Mouse (Mus musculus): Measurements from ENCODE around the gene Msantd2. TPM values are rescaled to one million over a fixed set of nuclear protein-coding genes. Genes with fewer than 3 reads are reported as not detected.

The Msantd2 gene
- total and polyA plus RNA-seq, 2 experiments: 10.3 to 16.2 TPM

GRCm38 (mm10) chr9:37540701-37541575 is 51.8 kb downstream of the Msantd2 start:
- H3K4me3 ChIP-seq (ENCODE audit: insufficient read depth, low read depth, low read length): no peak overlapping the region
- TF ChIP-seq POLR2A (IDR thresholded peaks at IDR 0.05; ENCODE audit: extremely low read depth, insufficient read depth, low read length) (no peak), CTCF (IDR thresholded peaks at IDR 0.05; ENCODE audit: low read depth, low read length) (no peak)
- H3K27ac ChIP-seq (replicated peaks; ENCODE audit: insufficient read depth, low read depth, low read length): peak overlapping the region; percentile 25; the same call in 1 of the 2 replicates
- peaks cover 8% of the 10 kb centered on the region for H3K4me1 ChIP-seq (ENCODE audit: control insufficient read depth, insufficient read depth, low read length)
- DNase-seq (ENCODE audit: extremely low read depth, low read depth, low spot score): no peak
- H3K9ac ChIP-seq (ENCODE audit: low read depth, low read length): no peak overlapping the region
- no peaks in the 10 kb centered on the region for H3K79me2 ChIP-seq (ENCODE audit: control insufficient read depth, insufficient read depth, low read length)
- no peaks in the 10 kb centered on the region for H3K27me3 ChIP-seq (ENCODE audit: control insufficient read depth, insufficient read depth, low read length)
- H3K36me3 ChIP-seq (ENCODE audit: control insufficient read depth, insufficient read depth, low read length): no peaks in the 10 kb centered on the region
- WGBS: 79% methylated on average over 6 of the region's 6 CpGs

- no peak for DNase-seq (ENCODE audit: extremely low read depth, low read depth, low spot score)
- H3K4me3 ChIP-seq (ENCODE audit: insufficient read depth, low read depth, low read length): no peak overlapping the region
- no peaks in the 10 kb centered on the region for H3K79me2 ChIP-seq (ENCODE audit: control insufficient read depth, insufficient read depth, low read length)
- H3K9ac ChIP-seq (ENCODE audit: low read depth, low read length): no peak overlapping the region
- no peaks in the 10 kb centered on the region for H3K36me3 ChIP-seq (ENCODE audit: control insufficient read depth, insufficient read depth, low read length)
- 73% methylated on average over 7 of the region's 7 CpGs for WGBS
- H3K27me3 ChIP-seq (ENCODE audit: control insufficient read depth, insufficient read depth, low read length): no peaks in the 10 kb centered on the region
- TF ChIP-seq POLR2A (IDR thresholded peaks at IDR 0.05; ENCODE audit: extremely low read depth, insufficient read depth, low read length): no peak
- TF ChIP-seq CTCF (IDR thresholded peaks at IDR 0.05; ENCODE audit: low read depth, low read length): no peak
- peaks cover 8% of the 10 kb centered on the region for H3K4me1 ChIP-seq (ENCODE audit: control insufficient read depth, insufficient read depth, low read length)
- no peak overlapping the region for H3K27ac ChIP-seq (replicated peaks; ENCODE audit: insufficient read depth, low read depth, low read length)
Measured at GRCm38 (mm10) chr9:37541851-37542642, 52.9 kb downstream of the Msantd2 start.

GRCm38 (mm10) chr9:37543869-37544440 is 54.8 kb downstream of the Msantd2 start:
- 33% methylated on average over 12 of the region's 12 CpGs for WGBS

GRCm38 (mm10) chr9:37544447-37545165 is 55.5 kb downstream of the Msantd2 start:
- Histone ChIP-seq H3K36me3 (ENCODE audit: control insufficient read depth, insufficient read depth, low read length) (no peaks in the 10 kb centered on the region), H3K4me1 (ENCODE audit: control insufficient read depth, insufficient read depth, low read length) (peaks cover 8% of the 10 kb centered on the region), H3K79me2 (ENCODE audit: control insufficient read depth, insufficient read depth, low read length) (no peaks in the 10 kb centered on the region), H3K4me3 (ENCODE audit: insufficient read depth, low read depth, low read length) (peak overlapping the region; percentile 12), H3K27me3 (ENCODE audit: control insufficient read depth, insufficient read depth, low read length) (no peaks in the 10 kb centered on the region), H3K9ac (ENCODE audit: low read depth, low read length) (0 out of 2 replicates have a peak overlapping the region, but pooled peaks have one; percentile 5), H3K27ac (replicated peaks; ENCODE audit: insufficient read depth, low read depth, low read length) (no peak overlapping the region)
- TF ChIP-seq CTCF (IDR thresholded peaks at IDR 0.05; ENCODE audit: low read depth, low read length): peak; percentile 85
- TF ChIP-seq POLR2A (IDR thresholded peaks at IDR 0.05; ENCODE audit: extremely low read depth, insufficient read depth, low read length): no peak
- peak; percentile 33 for DNase-seq (ENCODE audit: extremely low read depth, low read depth, low spot score)
- 2% methylated on average over 29 of the region's 29 CpGs for WGBS

More at GRCm38 (mm10) chr9:37543869-37544440, 54.8 kb downstream of the Msantd2 start:
- H3K79me2 ChIP-seq (ENCODE audit: control insufficient read depth, insufficient read depth, low read length): no peaks in the 10 kb centered on the region
- no peak overlapping the region; the same call in 1 of the 2 replicates for H3K4me3 ChIP-seq (ENCODE audit: insufficient read depth, low read depth, low read length)
- no peak overlapping the region for H3K9ac ChIP-seq (ENCODE audit: low read depth, low read length)
- no peaks in the 10 kb centered on the region for H3K36me3 ChIP-seq (ENCODE audit: control insufficient read depth, insufficient read depth, low read length)
- H3K27me3 ChIP-seq (ENCODE audit: control insufficient read depth, insufficient read depth, low read length): no peaks in the 10 kb centered on the region
- peaks cover 8% of the 10 kb centered on the region for H3K4me1 ChIP-seq (ENCODE audit: control insufficient read depth, insufficient read depth, low read length)
- DNase-seq (ENCODE audit: extremely low read depth, low read depth, low spot score): peak; percentile 6
- TF ChIP-seq CTCF (IDR thresholded peaks at IDR 0.05; ENCODE audit: low read depth, low read length) (no peak), POLR2A (IDR thresholded peaks at IDR 0.05; ENCODE audit: extremely low read depth, insufficient read depth, low read length) (no peak)
- H3K27ac ChIP-seq (replicated peaks; ENCODE audit: insufficient read depth, low read depth, low read length): no peak overlapping the region

- Histone ChIP-seq H3K36me3 (ENCODE audit: control insufficient read depth, insufficient read depth, low read length) (no peaks in the 10 kb centered on the region), H3K79me2 (ENCODE audit: control insufficient read depth, insufficient read depth, low read length) (no peaks in the 10 kb centered on the region), H3K4me3 (ENCODE audit: insufficient read depth, low read depth, low read length) (peak overlapping the region; percentile 12; the same call in 1 of the 2 replicates), H3K4me1 (ENCODE audit: control insufficient read depth, insufficient read depth, low read length) (peaks cover 8% of the 10 kb centered on the region), H3K27me3 (ENCODE audit: control insufficient read depth, insufficient read depth, low read length) (no peaks in the 10 kb centered on the region), H3K9ac (ENCODE audit: low read depth, low read length) (0 out of 2 replicates have a peak overlapping the region, but pooled peaks have one; percentile 5), H3K27ac (replicated peaks; ENCODE audit: insufficient read depth, low read depth, low read length) (no peak overlapping the region)
- TF ChIP-seq POLR2A (IDR thresholded peaks at IDR 0.05; ENCODE audit: extremely low read depth, insufficient read depth, low read length) (no peak), CTCF (IDR thresholded peaks at IDR 0.05; ENCODE audit: low read depth, low read length) (no peak)
- 20% methylated on average over 17 of the region's 17 CpGs for WGBS
- no peak for DNase-seq (ENCODE audit: extremely low read depth, low read depth, low spot score)
Measured at GRCm38 (mm10) chr9:37545166-37545610, 56.1 kb downstream of the Msantd2 start.

All from liver, adult 2 months (tissue).